Mouse (Mus musculus) forebrain, embryonic 15.5 days (tissue): ENCODE measurements around the gene 2010300C02Rik. TPM values are rescaled to one million over a fixed set of nuclear protein-coding genes. Genes with fewer than 3 reads are reported as not detected.

Experiments used
- ATAC-seq: fragments of 200-750 bp; cut with Nextera tagmentation; replicated peaks from 2 replicates; pipeline ENCODE4 v1.8.0; 2017; ENCODE audit warnings: mild to moderate bottlenecking, moderate TSS enrichment, moderate library complexity
- H3K27ac ChIP-seq: fragments of 300-500 bp; sonication (generic); replicated peaks from 2 replicates; pipeline ENCODE4 v1.5.1; 2015; ENCODE audit warnings: mild to moderate bottlenecking, inconsistent platforms
- H3K27me3 ChIP-seq: fragments of 300-500 bp; sonication (generic); 2 replicates; pipeline ENCODE4 v1.6.1; 2015; ENCODE audit warnings: inconsistent platforms
- H3K36me3 ChIP-seq: fragments of 300-500 bp; sonication (generic); 2 replicates; pipeline ENCODE4 v1.6.1; 2015; ENCODE audit warnings: mild to moderate bottlenecking, inconsistent platforms
- H3K4me1 ChIP-seq: fragments of 300-500 bp; sonication (generic); 2 replicates; pipeline ENCODE4 v1.6.1; 2015; ENCODE audit warnings: inconsistent platforms
- H3K4me2 ChIP-seq: fragments of 300-500 bp; sonication (generic); replicated peaks from 2 replicates; pipeline ENCODE4 v1.6.1; 2015; ENCODE audit warnings: mild to moderate bottlenecking, inconsistent platforms
- H3K4me3 ChIP-seq: fragments of 300-500 bp; sonication (generic); 2 replicates; pipeline ENCODE4 v1.5.1; 2015; ENCODE audit warnings: mild to moderate bottlenecking, inconsistent platforms
- H3K9ac ChIP-seq: fragments of 300-500 bp; sonication (generic); replicated peaks from 2 replicates; pipeline ENCODE4 v1.6.1; 2015; ENCODE audit warnings: mild to moderate bottlenecking, inconsistent platforms
- H3K9me3 ChIP-seq: fragments of 300-500 bp; sonication (generic); 2 replicates; pipeline ENCODE4 v1.6.1; 2016; ENCODE audit warnings: inconsistent platforms
- WGBS: fragments of 180-500 bp; shearing (Covaris S2); methylation state at CpG from one replicate; pipeline ENCODE4 v1.1.7; 2015; ENCODE audit warnings: mixed read lengths; 5-methylcytosine and 5-hydroxymethylcytosine counted together
- polyA plus RNA-seq: library from polyadenylated mRNA; unstranded; fragments of >200 nt; fragmentation: Nextera tagmentation; extraction: Ambion mirVana; gene quantifications from 2 replicates; pipeline ENCODE4 v1.2.1, GENCODE M21; 2015

The 2010300C02Rik gene
- polyA plus RNA-seq, result 2.9 and 3.1 TPM in 2 replicates

GRCm38 (mm10) chr1:37719761-37720640 lies at the start of gene 2010300C02Rik:
2010300C02Rik (minus strand) TSS chr1:37720085.
- Histone ChIP-seq H3K4me1 (peaks cover 10% of the 10 kb centered on the region), H3K9me3 (no peaks in the 10 kb centered on the region), H3K4me2 (peak within 1 kb of the TSS; percentile 96), H3K27ac (no peak within 1 kb of the TSS), H3K9ac (peak within 1 kb of the TSS; percentile 59), H3K4me3 (peak within 1 kb of the TSS; percentile 67), H3K27me3 (peaks cover 11% of the 10 kb centered on the region; the same call in 1 of the 2 replicates), H3K36me3 (no peaks in the 10 kb centered on the region)
- WGBS, result 1% methylated on average over 57 of the region's 69 CpGs
- peak; percentile 93 for ATAC-seq

- Histone ChIP-seq H3K4me1 (no peaks in the 10 kb centered on the region), H3K9me3 (no peaks in the 10 kb centered on the region), H3K27me3 (no peaks in the 10 kb centered on the region), H3K4me2 (no peak overlapping the region), H3K36me3 (no peaks in the 10 kb centered on the region), H3K27ac (no peak overlapping the region), H3K9ac (no peak overlapping the region), H3K4me3 (no peak overlapping the region)
- ATAC-seq, result no peak
Measured at GRCm38 (mm10) chr1:37759407-37759806, 39.5 kb upstream of the 2010300C02Rik start.

GRCm38 (mm10) chr1:37744650-37745259 lies 24.9 kb upstream of the 2010300C02Rik start:
- Histone ChIP-seq H3K4me2 (no peak overlapping the region), H3K9me3 (no peaks in the 10 kb centered on the region), H3K9ac (no peak overlapping the region), H3K27me3 (no peaks in the 10 kb centered on the region), H3K36me3 (no peaks in the 10 kb centered on the region), H3K4me1 (peaks cover 6% of the 10 kb centered on the region; the same call in 1 of the 2 replicates), H3K27ac (no peak overlapping the region), H3K4me3 (no peak overlapping the region)
- no peak for ATAC-seq
- WGBS, result 75% methylated on average over 9 of the region's 9 CpGs

GRCm38 (mm10) chr1:37742602-37743270 lies 22.9 kb upstream of the 2010300C02Rik start:
- Histone ChIP-seq H3K9ac (no peak overlapping the region; the same call in 1 of the 2 replicates), H3K36me3 (no peaks in the 10 kb centered on the region), H3K4me2 (0 out of 2 replicates have a peak overlapping the region, but pooled peaks have one; percentile 3), H3K9me3 (no peaks in the 10 kb centered on the region), H3K4me1 (peaks cover 6% of the 10 kb centered on the region; the same call in 1 of the 2 replicates), H3K4me3 (no peak overlapping the region), H3K27ac (peak overlapping the region; percentile 7; the same call in 1 of the 2 replicates), H3K27me3 (no peaks in the 10 kb centered on the region)
- 29% methylated on average over 14 of the region's 14 CpGs for WGBS
- 0 out of 2 replicates have a peak, but pooled peaks have one; percentile 26 for ATAC-seq

GRCm38 (mm10) chr1:37742126-37742525 lies 22.2 kb upstream of the 2010300C02Rik start:
- Histone ChIP-seq H3K4me3 (no peak overlapping the region), H3K4me2 (no peak overlapping the region), H3K27me3 (no peaks in the 10 kb centered on the region), H3K27ac (no peak overlapping the region), H3K4me1 (peaks cover 6% of the 10 kb centered on the region; the same call in 1 of the 2 replicates), H3K36me3 (no peaks in the 10 kb centered on the region), H3K9ac (no peak overlapping the region), H3K9me3 (no peaks in the 10 kb centered on the region)
- ATAC-seq, result no peak
- WGBS, result 59% methylated on average over 11 of the region's 11 CpGs

- WGBS, result 77% methylated on average over 8 of the region's 8 CpGs
- Histone ChIP-seq H3K4me3 (no peak overlapping the region), H3K27ac (no peak overlapping the region), H3K27me3 (no peaks in the 10 kb centered on the region), H3K36me3 (no peaks in the 10 kb centered on the region), H3K9me3 (no peaks in the 10 kb centered on the region), H3K4me2 (no peak overlapping the region), H3K9ac (no peak overlapping the region), H3K4me1 (peaks cover 6% of the 10 kb centered on the region; the same call in 1 of the 2 replicates)
- no peak for ATAC-seq
Measured at GRCm38 (mm10) chr1:37740161-37740802, 20.4 kb upstream of the 2010300C02Rik start.

GRCm38 (mm10) chr1:37738895-37739294 lies 19.0 kb upstream of the 2010300C02Rik start:
- no peak for ATAC-seq
- Histone ChIP-seq H3K4me1 (peaks cover 6% of the 10 kb centered on the region; the same call in 1 of the 2 replicates), H3K9ac (no peak overlapping the region), H3K27me3 (no peaks in the 10 kb centered on the region), H3K9me3 (no peaks in the 10 kb centered on the region), H3K36me3 (no peaks in the 10 kb centered on the region), H3K4me3 (no peak overlapping the region), H3K4me2 (no peak overlapping the region), H3K27ac (no peak overlapping the region)
- 59% methylated on average over 2 of the region's 2 CpGs for WGBS

GRCm38 (mm10) chr1:37737045-37737444 lies 17.2 kb upstream of the 2010300C02Rik start:
- H3K36me3 ChIP-seq, result no peaks in the 10 kb centered on the region
- peaks cover under 1% of the 10 kb centered on the region; the same call in 1 of the 2 replicates for H3K4me1 ChIP-seq
- H3K9me3 ChIP-seq, result no peaks in the 10 kb centered on the region
- H3K9ac ChIP-seq, result no peak overlapping the region
- no peak for ATAC-seq
- no peak overlapping the region for H3K4me2 ChIP-seq
- H3K4me3 ChIP-seq, result no peak overlapping the region
- no peaks in the 10 kb centered on the region for H3K27me3 ChIP-seq
- H3K27ac ChIP-seq, result no peak overlapping the region
- 90% methylated on average over 4 of the region's 4 CpGs for WGBS

GRCm38 (mm10) chr1:37735932-37736331 lies 16.0 kb upstream of the 2010300C02Rik start:
- H3K27me3 ChIP-seq, result no peaks in the 10 kb centered on the region
- 96% methylated on average over 5 of the region's 5 CpGs for WGBS
- H3K36me3 ChIP-seq, result no peaks in the 10 kb centered on the region
- H3K27ac ChIP-seq, result no peak overlapping the region
- no peak for ATAC-seq
- no peak overlapping the region for H3K4me2 ChIP-seq
- H3K4me1 ChIP-seq, result no peaks in the 10 kb centered on the region
- no peaks in the 10 kb centered on the region for H3K9me3 ChIP-seq
- H3K9ac ChIP-seq, result no peak overlapping the region
- H3K4me3 ChIP-seq, result no peak overlapping the region

GRCm38 (mm10) chr1:37734841-37735240 lies 15.0 kb upstream of the 2010300C02Rik start:
- no peak for ATAC-seq
- WGBS, result 79% methylated on average over 7 of the region's 7 CpGs
- no peak overlapping the region for H3K9ac ChIP-seq

GRCm38 (mm10) chr1:37729353-37729752 lies 9.5 kb upstream of the 2010300C02Rik start:
- Histone ChIP-seq H3K4me1 (no peaks in the 10 kb centered on the region), H3K9me3 (no peaks in the 10 kb centered on the region), H3K27me3 (no peaks in the 10 kb centered on the region), H3K27ac (no peak overlapping the region), H3K9ac (no peak overlapping the region), H3K36me3 (no peaks in the 10 kb centered on the region), H3K4me3 (no peak overlapping the region), H3K4me2 (no peak overlapping the region)
- 91% methylated on average over 8 of the region's 8 CpGs for WGBS
- no peak for ATAC-seq

More at GRCm38 (mm10) chr1:37734841-37735240, 15.0 kb upstream of the 2010300C02Rik start:
- Histone ChIP-seq H3K4me1 (no peaks in the 10 kb centered on the region), H3K9me3 (no peaks in the 10 kb centered on the region), H3K4me3 (no peak overlapping the region), H3K4me2 (no peak overlapping the region), H3K36me3 (no peaks in the 10 kb centered on the region), H3K27ac (no peak overlapping the region), H3K27me3 (no peaks in the 10 kb centered on the region)
